Mouse (Mus musculus): ENCODE results near the gene Camk2n2. TPM values are rescaled to one million over a fixed set of nuclear protein-coding genes. Genes with fewer than 3 reads are reported as not detected.
A peak's percentile ranks its signal among the peaks of the same experiment; 100 is the strongest.

The Camk2n2 gene
- polyA plus RNA-seq, 1 experiment from 2014 or later, result 8.8 TPM

GRCm38 (mm10) chr16:20604705-20605104 lies 16.4 kb downstream of the Camk2n2 start:
- peaks cover 44% of the 10 kb centered on the region for H3K36me3 ChIP-seq
- no peaks in the 10 kb centered on the region for H3K9me3 ChIP-seq
- no peak overlapping the region for H3K4me3 ChIP-seq
- no peak for ATAC-seq (ENCODE audit: low FRiP score, low read depth)
- no peak overlapping the region for H3K27ac ChIP-seq (replicated peaks)
- WGBS, result 88% methylated on average over 9 of the region's 9 CpGs
- H3K9ac ChIP-seq (replicated peaks), result no peak overlapping the region
- H3K4me1 ChIP-seq, result peaks cover 12% of the 10 kb centered on the region
- no peaks in the 10 kb centered on the region for H3K27me3 ChIP-seq
- H3K4me2 ChIP-seq (replicated peaks), result no peak overlapping the region

GRCm38 (mm10) chr16:20600511-20600910 lies 20.6 kb downstream of the Camk2n2 start:
- Histone ChIP-seq H3K4me3 (no peak overlapping the region), H3K4me2 (replicated peaks) (no peak overlapping the region), H3K27me3 (peaks cover 8% of the 10 kb centered on the region; the same call in 1 of the 2 replicates), H3K9me3 (no peaks in the 10 kb centered on the region), H3K36me3 (peaks cover 17% of the 10 kb centered on the region), H3K9ac (replicated peaks) (no peak overlapping the region), H3K4me1 (no peaks in the 10 kb centered on the region), H3K27ac (replicated peaks) (no peak overlapping the region)
- ATAC-seq (ENCODE audit: low FRiP score, low read depth), result no peak
- WGBS, result 87% methylated on average over 5 of the region's 5 CpGs

- Histone ChIP-seq H3K27ac (replicated peaks) (no peak overlapping the region), H3K4me2 (replicated peaks) (no peak overlapping the region), H3K4me3 (no peak overlapping the region), H3K4me1 (no peaks in the 10 kb centered on the region), H3K9ac (replicated peaks) (no peak overlapping the region), H3K36me3 (no peaks in the 10 kb centered on the region), H3K9me3 (no peaks in the 10 kb centered on the region), H3K27me3 (peaks cover 36% of the 10 kb centered on the region)
- no peak for ATAC-seq (ENCODE audit: low FRiP score, low read depth)
- 79% methylated on average over 7 of the region's 7 CpGs for WGBS
These were observed 24.2 kb downstream of the Camk2n2 start for GRCm38 (mm10) chr16:20596687-20597441.

DNA sequence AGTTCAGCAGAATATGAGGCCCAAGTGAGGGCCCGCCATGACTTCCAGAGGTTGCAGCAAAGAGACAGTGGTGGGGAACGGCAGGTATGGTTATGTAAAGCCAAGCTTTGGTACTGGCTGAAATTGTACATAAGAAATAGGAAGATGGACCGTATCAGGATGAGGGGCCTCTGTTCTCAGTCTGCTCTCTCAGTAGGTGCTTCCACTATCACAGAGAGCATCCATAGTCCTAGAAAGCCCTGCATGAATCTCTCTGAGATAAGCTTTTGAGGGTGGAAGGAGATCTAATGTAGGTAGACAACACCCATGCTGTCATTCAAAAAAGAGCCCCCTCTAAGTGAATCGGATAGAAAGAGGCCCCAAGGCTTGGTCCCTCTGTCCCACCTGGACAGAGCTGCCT lies 25.4 kb downstream of the Camk2n2 start:
- ATAC-seq (ENCODE audit: low FRiP score, low read depth), result no peak
- peaks cover 47% of the 10 kb centered on the region for H3K27me3 ChIP-seq
- no peak overlapping the region for H3K27ac ChIP-seq (replicated peaks)
- H3K9me3 ChIP-seq, result no peaks in the 10 kb centered on the region
- peaks cover 7% of the 10 kb centered on the region for H3K4me1 ChIP-seq
- H3K4me2 ChIP-seq (replicated peaks), result no peak overlapping the region
- no peak overlapping the region for H3K9ac ChIP-seq (replicated peaks)
- no peaks in the 10 kb centered on the region for H3K36me3 ChIP-seq
- no peak overlapping the region for H3K4me3 ChIP-seq
- WGBS, result 82% methylated on average over 4 of the region's 4 CpGs

DNA sequence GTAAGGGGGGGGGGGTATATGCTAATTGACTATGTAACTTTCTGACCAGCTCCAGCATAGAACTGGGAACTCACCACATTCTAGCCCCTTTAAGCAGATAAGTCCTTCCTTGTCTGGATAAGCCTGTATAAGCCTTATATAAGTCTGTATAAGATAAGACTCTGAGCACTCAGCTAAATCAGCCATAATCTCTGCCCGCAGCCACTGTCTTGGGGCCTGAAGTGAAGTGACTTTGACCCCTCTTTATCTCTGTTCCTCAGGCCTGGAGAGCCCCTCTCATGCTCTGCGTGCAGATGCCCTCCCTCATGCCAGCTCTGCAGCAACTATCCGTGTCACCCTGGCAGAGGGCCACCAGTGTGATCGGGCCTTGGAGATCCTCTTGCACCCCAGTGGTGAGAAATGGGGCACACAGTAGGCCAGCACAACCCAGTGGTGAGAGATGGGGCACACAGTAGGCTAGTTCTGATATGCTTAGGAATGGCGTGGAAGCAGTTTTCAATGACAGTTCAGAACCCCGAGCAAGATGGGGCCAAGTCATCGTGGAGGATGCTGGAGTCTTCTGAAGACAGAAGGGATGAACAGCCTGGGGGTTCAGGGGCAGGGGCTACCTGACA lies 25.9 kb downstream of the Camk2n2 start:
- no peak overlapping the region for H3K9ac ChIP-seq (replicated peaks)

GRCm38 (mm10) chr16:20591076-20591705 lies 29.9 kb downstream of the Camk2n2 start:
- H3K27me3 ChIP-seq, result peaks cover 78% of the 10 kb centered on the region
- ATAC-seq (ENCODE audit: low FRiP score, low read depth), result no peak
- peak overlapping the region; percentile 80 for H3K4me2 ChIP-seq (replicated peaks)
- peak overlapping the region; percentile 51 for H3K4me3 ChIP-seq
- H3K36me3 ChIP-seq, result no peaks in the 10 kb centered on the region
- peaks cover 24% of the 10 kb centered on the region for H3K4me1 ChIP-seq
- H3K9me3 ChIP-seq, result no peaks in the 10 kb centered on the region
- no peak overlapping the region for H3K9ac ChIP-seq (replicated peaks)
- no peak overlapping the region for H3K27ac ChIP-seq (replicated peaks)
- 4% methylated on average over 48 of the region's 48 CpGs for WGBS

More for the DNA sequence above, 25.9 kb downstream of the Camk2n2 start:
- H3K4me3 ChIP-seq, result no peak overlapping the region
- H3K4me1 ChIP-seq, result peaks cover 12% of the 10 kb centered on the region
- no peaks in the 10 kb centered on the region for H3K9me3 ChIP-seq
- H3K36me3 ChIP-seq, result no peaks in the 10 kb centered on the region
- no peak overlapping the region for H3K27ac ChIP-seq (replicated peaks)
- no peak for ATAC-seq (ENCODE audit: low FRiP score, low read depth)
- H3K4me2 ChIP-seq (replicated peaks), result no peak overlapping the region
- 86% methylated on average over 7 of the region's 7 CpGs for WGBS
- H3K27me3 ChIP-seq, result peaks cover 53% of the 10 kb centered on the region

- peaks cover 75% of the 10 kb centered on the region for H3K27me3 ChIP-seq
- no peaks in the 10 kb centered on the region for H3K36me3 ChIP-seq
- 4% methylated on average over 16 of the region's 17 CpGs for WGBS
- peaks cover 24% of the 10 kb centered on the region for H3K4me1 ChIP-seq
- peak overlapping the region; percentile 80 for H3K4me2 ChIP-seq (replicated peaks)
- no peaks in the 10 kb centered on the region for H3K9me3 ChIP-seq
- no peak overlapping the region for H3K27ac ChIP-seq (replicated peaks)
- no peak for ATAC-seq (ENCODE audit: low FRiP score, low read depth)
- peak overlapping the region; percentile 51 for H3K4me3 ChIP-seq
- no peak overlapping the region; the same call in 1 of the 2 replicates for H3K9ac ChIP-seq (replicated peaks)
These were observed 30.4 kb downstream of the Camk2n2 start for GRCm38 (mm10) chr16:20590680-20591038.

DNA sequence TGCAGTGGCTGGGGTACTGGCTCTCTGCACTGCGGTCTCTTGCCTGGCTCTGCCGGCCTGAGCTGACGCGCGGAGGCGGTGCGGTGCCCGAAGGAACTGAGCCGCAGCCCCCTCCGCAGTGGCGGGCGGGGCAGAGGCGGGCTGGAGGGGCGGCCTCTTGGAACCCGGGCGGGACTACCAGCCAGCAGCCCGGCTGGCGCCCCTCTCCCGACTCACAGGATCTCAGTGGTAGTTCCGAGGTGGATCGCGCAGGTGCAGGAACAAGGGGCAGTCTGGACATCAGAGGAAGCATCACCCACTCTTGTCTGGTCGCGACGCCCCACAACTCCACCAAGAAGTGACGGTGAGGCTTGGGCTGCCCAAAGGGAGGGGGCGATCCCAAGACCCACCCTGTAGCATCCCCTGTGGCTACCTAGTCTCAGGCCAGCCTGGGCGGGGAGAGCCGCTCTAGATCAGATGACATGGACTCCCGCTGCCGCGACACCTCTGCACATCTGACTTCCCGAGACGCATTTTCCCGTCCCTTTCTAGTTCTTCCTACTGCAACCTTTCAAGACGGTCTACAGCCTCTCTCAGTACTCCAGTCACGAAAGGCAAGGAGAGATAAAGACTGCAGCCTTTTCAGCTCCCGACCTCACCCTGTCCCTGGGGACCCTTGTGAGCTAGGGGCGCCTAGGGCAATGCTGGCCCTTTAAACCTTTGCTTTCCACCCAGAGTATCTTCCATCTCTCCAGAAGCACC lies 31.0 kb downstream of the Camk2n2 start:
- peak overlapping the region; percentile 51 for H3K4me3 ChIP-seq
- under 1% methylated on average over 35 of the region's 39 CpGs for WGBS
- H3K9me3 ChIP-seq, result no peaks in the 10 kb centered on the region
- no peak overlapping the region for H3K27ac ChIP-seq (replicated peaks)
- peaks cover 24% of the 10 kb centered on the region for H3K4me1 ChIP-seq
- ATAC-seq (ENCODE audit: low FRiP score, low read depth), result peak; percentile 87
- H3K4me2 ChIP-seq (replicated peaks), result peak overlapping the region; percentile 80
- peak overlapping the region; percentile 61 for H3K9ac ChIP-seq (replicated peaks)
- peaks cover 75% of the 10 kb centered on the region for H3K27me3 ChIP-seq
- no peaks in the 10 kb centered on the region for H3K36me3 ChIP-seq

DNA sequence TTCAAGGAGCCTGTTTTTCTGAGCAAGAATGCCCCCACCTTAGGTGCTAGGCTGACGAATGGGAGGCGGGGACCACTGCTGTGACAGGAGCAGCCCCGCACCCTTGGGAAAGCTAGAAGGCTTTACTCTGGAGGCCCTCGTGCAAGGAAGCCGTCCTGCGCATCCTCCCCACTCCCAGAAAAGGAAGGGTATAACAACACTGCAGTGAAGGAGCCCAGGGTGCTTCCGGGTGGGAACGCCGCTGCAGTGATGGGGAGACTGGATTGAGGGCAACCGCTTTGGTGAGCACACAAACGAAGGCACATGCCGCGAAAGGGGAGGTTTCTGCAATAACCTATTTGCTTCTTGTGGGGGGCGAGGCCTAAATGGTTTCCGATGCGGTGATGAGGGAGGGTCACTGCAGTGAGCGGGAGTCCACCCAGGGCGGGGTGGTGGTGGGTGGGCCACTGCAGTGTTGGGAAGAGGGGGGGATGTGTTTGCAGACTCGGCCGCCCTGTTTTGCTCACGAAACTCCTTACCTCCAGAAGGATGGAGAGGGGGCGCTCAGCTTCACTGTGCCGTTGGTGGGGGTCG lies 31.6 kb downstream of the Camk2n2 start, which contains the start of gene Vwa5b2:
TSS of gene Vwa5b2 (plus strand) at position 106 of the 573 bp plus-strand sequence.
- WGBS, result 1% methylated on average over 24 of the region's 24 CpGs
- H3K4me1 ChIP-seq, result peaks cover 24% of the 10 kb centered on the region
- H3K4me3 ChIP-seq, result peak within 1 kb of the TSS; percentile 51
- peaks cover 72% of the 10 kb centered on the region for H3K27me3 ChIP-seq
- no peaks in the 10 kb centered on the region for H3K36me3 ChIP-seq
- peak; percentile 79 for ATAC-seq (ENCODE audit: low FRiP score, low read depth)
- no peak within 1 kb of the TSS for H3K27ac ChIP-seq (replicated peaks)
- no peaks in the 10 kb centered on the region for H3K9me3 ChIP-seq
- peak within 1 kb of the TSS; percentile 80 for H3K4me2 ChIP-seq (replicated peaks)
- H3K9ac ChIP-seq (replicated peaks), result peak within 1 kb of the TSS; percentile 61
